Mouse (Mus musculus) liver, adult 2 months (tissue): ENCODE measurements around the gene Tmem121.

Source experiments
- CTCF ChIP-seq: fragments of 200-500 bp; IDR thresholded peaks from 2 replicates; pipeline ENCODE4 v1.5.1; 2011; ENCODE audit warnings: low read depth, low read length, control low read depth
- POLR2A ChIP-seq: fragments of 200-500 bp; IDR thresholded peaks from 2 replicates; pipeline ENCODE4 v1.6.1; 2011; ENCODE audit warnings: low read length, control low read depth; ENCODE audit not compliant: insufficient read depth; ENCODE audit errors: extremely low read depth

- TF ChIP-seq POLR2A (no peak), CTCF (no peak)
Observed at GRCm38 (mm10) chr12:113213226-113213625, 27.5 kb downstream of the Tmem121 start.
